ENCODE assay signal across 29 mouse cellular contexts in genomic region chr10:79879527-79879926, GRCm38 (mm10). TPM values are rescaled to one million over a fixed set of nuclear protein-coding genes. Genes with fewer than 3 reads are reported as not detected.
DNase-seq lines count a peak whose midpoint lies in the region; ATAC-seq lines count a peak whose summit lies in the region.
"Had no signal": no experiment of that assay in that cellular context is flagged by ENCODE, and none has a peak within 500 bp of the region (broad histone marks: within the 10 kb centered on the region; RNA-seq: fewer than 3 reads in every experiment).

No protein-coding gene starts in this region.

- no peak overlapping the region for H3K4me2 ChIP-seq in heart, embryonic 14.5 days (ENCODE audit: low read length)
- H3K4me2 ChIP-seq in liver, embryonic 12.5 days, result peak overlapping the region; percentile 68; the same call in 1 of the 2 replicates
- H3K4me2 ChIP-seq: forebrain, embryonic 13.5 days; hindbrain, embryonic 12.5 days; midbrain, embryonic 13.5 days had no signal

- H3K27ac ChIP-seq in heart, embryonic 14.5 days (replicated peaks in 1 of 2; ENCODE audit: control insufficient read depth in 1 of 2, insufficient read depth in 1 of 2, low read depth in 2 of 2, low read length in 2 of 2), result no peak overlapping the region
- 0 out of 2 replicates have a peak overlapping the region, but pooled peaks have one; percentile 2 for H3K27ac ChIP-seq in liver, embryonic 12.5 days
- H3K27ac ChIP-seq in limb, embryonic 10.5 days, result 0 out of 2 replicates have a peak overlapping the region, but pooled peaks have one; percentile 56
- H3K27ac ChIP-seq: forebrain, embryonic 13.5 days; hindbrain, embryonic 12.5 days; layer of hippocampus, adult 2 months; macrophage; midbrain, embryonic 13.5 days; stomach, postnatal 0 days had no signal

- intact Hi-C loops in heart, postnatal 10 days (cut with DNase I), result no loop called here

- no peak for DNase-seq in heart, postnatal 10 days
- no peak for DNase-seq in liver
- no peak for DNase-seq in limb, embryonic 10.5 days (ENCODE audit: low spot score)
- peak; percentile 57 for DNase-seq in yolk sac, embryonic 10.5 days (ENCODE audit: low spot score)
- DNase-seq in adrenal gland, adult 8-10 months, result no peak
- DNase-seq: adrenal gland, postnatal 25 days; cerebellum, adult 9-10 months; gastrocnemius, postnatal 36 days; kidney, adult 11 months; thymus, adult 2 months; thymus, postnatal 4 days had no signal

- no peaks in the 10 kb centered on the region for H3K9me3 ChIP-seq in heart, embryonic 14.5 days (ENCODE audit: control insufficient read depth, low read length)
- no peaks in the 10 kb centered on the region for H3K9me3 ChIP-seq in liver, embryonic 12.5 days (replicated peaks)
- no peaks in the 10 kb centered on the region for H3K9me3 ChIP-seq in limb, embryonic 10.5 days (replicated peaks)
- H3K9me3 ChIP-seq: forebrain, embryonic 13.5 days; hindbrain, embryonic 12.5 days; midbrain, embryonic 13.5 days had no signal

- peaks cover 6% of the 10 kb centered on the region; the same call in 1 of the 2 replicates for H3K27me3 ChIP-seq in heart, embryonic 14.5 days (ENCODE audit: control insufficient read depth, insufficient read depth, low read length)
- H3K27me3 ChIP-seq in liver, embryonic 12.5 days (replicated peaks), result peaks cover 34% of the 10 kb centered on the region
- H3K27me3 ChIP-seq in limb, embryonic 10.5 days (ENCODE audit: low read depth, poor library complexity, severe bottlenecking), result peaks cover 43% of the 10 kb centered on the region

- H3K36me3 ChIP-seq in heart, embryonic 14.5 days (ENCODE audit: control insufficient read depth, insufficient read depth, low read length), result no peaks in the 10 kb centered on the region
- H3K36me3 ChIP-seq in liver, embryonic 12.5 days, result no peaks in the 10 kb centered on the region
- H3K36me3 ChIP-seq in limb, embryonic 10.5 days, result no peaks in the 10 kb centered on the region
- H3K36me3 ChIP-seq: hindbrain, embryonic 12.5 days; midbrain, embryonic 13.5 days had no signal

- H3K9ac ChIP-seq in heart, embryonic 14.5 days (ENCODE audit: low read length), result 0 out of 2 replicates have a peak overlapping the region, but pooled peaks have one; percentile 38
- H3K9ac ChIP-seq in liver, embryonic 12.5 days, result no peak overlapping the region
- H3K9ac ChIP-seq: forebrain, embryonic 13.5 days; hindbrain, embryonic 12.5 days; midbrain, embryonic 13.5 days had no signal

- H3K4me1 ChIP-seq in heart, embryonic 14.5 days (ENCODE audit: control insufficient read depth in 2 of 2, insufficient read depth in 2 of 2, low read length in 2 of 2), result peaks cover 9 to 13% of the 10 kb centered on the region in 2 experiments
- H3K4me1 ChIP-seq in liver, embryonic 12.5 days, result peaks cover 70% of the 10 kb centered on the region
- peaks cover 63% of the 10 kb centered on the region for H3K4me1 ChIP-seq in limb, embryonic 10.5 days

- WGBS in heart, embryonic 14.5 days, result 17% methylated on average over 3 of the region's 3 CpGs
- 27% methylated on average over 3 of the region's 3 CpGs for WGBS in liver, embryonic 12.5 days (ENCODE audit: insufficient replicate concordance)
- 63% methylated on average over 3 of the region's 3 CpGs for WGBS in limb, embryonic 10.5 days

- H3K4me3 ChIP-seq in heart, embryonic 14.5 days (ENCODE audit: control insufficient read depth in 1 of 2, insufficient read depth in 1 of 2, low read depth in 1 of 2, low read length in 2 of 2), result no peak overlapping the region
- H3K4me3 ChIP-seq in liver, embryonic 12.5 days, result no peak overlapping the region
- H3K4me3 ChIP-seq in limb, embryonic 10.5 days, result no peak overlapping the region
- H3K4me3 ChIP-seq: forebrain, embryonic 13.5 days; hindbrain, embryonic 12.5 days; layer of hippocampus, adult 2 months; midbrain, embryonic 13.5 days had no signal

- ATAC-seq in heart, embryonic 14.5 days (ENCODE audit: insufficient number of reproducible peaks, insufficient read depth, low FRiP score, low read depth), result no peak
- no peak; the same call in 1 of the 2 replicates for ATAC-seq in liver, embryonic 12.5 days
- ATAC-seq: CD4-positive, CD25-positive, alpha-beta regulatory T cell, adult 4 months; forebrain, embryonic 13.5 days; midbrain, embryonic 13.5 days had no signal

RNA-seq across cellular contexts. Expression of gene Plppr3, which starts 5.1 kb away (rescaled TPM):
- polyA plus RNA-seq in heart, embryonic 14.5 days (2014; fragmentation: Nextera tagmentation; extraction: Ambion mirVana), result 6.9 and 9.4 TPM in 2 replicates
- under 1 TPM; 0.53 to 0.89 TPM for total RNA-seq in heart, postnatal 10 days (2021)
- polyA plus RNA-seq in liver, embryonic 12.5 days (2016; fragmentation: Nextera tagmentation; extraction: Ambion mirVana), result 8.2 and 10.0 TPM in 2 replicates
- polyA plus RNA-seq in limb, embryonic 10.5 days (2016; fragmentation: Nextera tagmentation; extraction: Ambion mirVana), result 108 and 140 TPM in 2 replicates
- total RNA-seq in adrenal gland, adult 8-10 months (2022), result 1 to 10 TPM; 1.7 to 4.3 (median 3.0) TPM
- total RNA-seq: gastrocnemius, postnatal 36 days; heart, postnatal 25 days had no signal

RNA-seq across cellular contexts. Expression of gene Prtn3, which starts 5.3 kb away (rescaled TPM):
- polyA plus RNA-seq in heart, embryonic 14.5 days (2014; fragmentation: Nextera tagmentation; extraction: Ambion mirVana), result 1.4 and 2.0 TPM in 2 replicates
- under 1 TPM in 1 of 2 experiments, not detected in 1; 0.55 TPM for total RNA-seq in heart, postnatal 10 days (2021)
- 38.4 and 38.6 TPM in 2 replicates for polyA plus RNA-seq in liver, embryonic 12.5 days (2016; fragmentation: Nextera tagmentation; extraction: Ambion mirVana)
- polyA plus RNA-seq in limb, embryonic 10.5 days (2016; fragmentation: Nextera tagmentation; extraction: Ambion mirVana), result 9.1 and 15.3 TPM in 2 replicates
- total RNA-seq in adrenal gland, adult 8-10 months (2022), result under 1 TPM in 1 of 4 experiments, not detected in 3; 0.35 TPM
- total RNA-seq: adrenal gland, postnatal 25 days; gastrocnemius, adult 18-20 months; gastrocnemius, postnatal 36 days; monocyte, adult 5-6 weeks; neutrophil, adult 5-6 weeks had no signal
- polyA plus RNA-seq: CD4-positive, CD25-positive, alpha-beta regulatory T cell, adult 4 months had no signal

RNA-seq across cellular contexts. Expression of gene Elane, which starts 6.5 kb away (rescaled TPM):
- 0.42 TPM in 1 of 2 replicates, not detected in the other for polyA plus RNA-seq in heart, embryonic 14.5 days (2014; fragmentation: Nextera tagmentation; extraction: Ambion mirVana)
- not detected for total RNA-seq in heart, postnatal 10 days (2021)
- 12.1 and 15.4 TPM in 2 replicates for polyA plus RNA-seq in liver, embryonic 12.5 days (2016; fragmentation: Nextera tagmentation; extraction: Ambion mirVana)
- not detected in 2 replicates for polyA plus RNA-seq in limb, embryonic 10.5 days (2016; fragmentation: Nextera tagmentation; extraction: Ambion mirVana)
- total RNA-seq in adrenal gland, adult 8-10 months (2022), result not detected
- total RNA-seq: adrenal gland, postnatal 25 days; gastrocnemius, adult 18-20 months; gastrocnemius, postnatal 36 days; heart, postnatal 25 days; layer of hippocampus, adult 2 months; layer of hippocampus, postnatal 25 days; left cerebral cortex, postnatal 10 days; monocyte, adult 5-6 weeks; neutrophil, adult 5-6 weeks had no signal
- polyA plus RNA-seq: CD4-positive, CD25-positive, alpha-beta regulatory T cell, adult 4 months; forebrain, embryonic 13.5 days; hindbrain, embryonic 12.5 days; midbrain, embryonic 13.5 days; small intestine, adult 2 months had no signal

RNA-seq across cellular contexts. Expression of gene Cfd, which starts 11.1 kb away (rescaled TPM):
- not detected in 2 replicates for polyA plus RNA-seq in heart, embryonic 14.5 days (2014; fragmentation: Nextera tagmentation; extraction: Ambion mirVana)
- total RNA-seq in heart, postnatal 10 days (2021), result 10 to 100 TPM in 1 of 2 experiments, 1 to 10 TPM in 1; 3.2 to 12.0 TPM
- not detected in 2 replicates for polyA plus RNA-seq in liver, embryonic 12.5 days (2016; fragmentation: Nextera tagmentation; extraction: Ambion mirVana)
- not detected in 2 replicates for polyA plus RNA-seq in limb, embryonic 10.5 days (2016; fragmentation: Nextera tagmentation; extraction: Ambion mirVana)
- total RNA-seq in adrenal gland, adult 8-10 months (2022), result 1,000 to 10,000 TPM in 2 of 4 experiments, 100 to 1,000 TPM in 2; 123 to 1,857 (median 821) TPM
- total RNA-seq: layer of hippocampus, adult 2 months; layer of hippocampus, postnatal 25 days; left cerebral cortex, postnatal 10 days; monocyte, adult 5-6 weeks; neutrophil, adult 5-6 weeks had no signal
- polyA plus RNA-seq: CD4-positive, CD25-positive, alpha-beta regulatory T cell, adult 4 months; embryonic facial prominence, embryonic 14.5 days; forebrain, embryonic 13.5 days; hindbrain, embryonic 12.5 days; lung, embryonic 16.5 days; macrophage; midbrain, embryonic 13.5 days; stomach, postnatal 0 days had no signal

RNA-seq across cellular contexts. Expression of gene Ptbp1, which starts 25.3 kb away (rescaled TPM):
- 62.7 and 78.9 TPM in 2 replicates for polyA plus RNA-seq in heart, embryonic 14.5 days (2014; fragmentation: Nextera tagmentation; extraction: Ambion mirVana)
- 100 to 1,000 TPM; 144 to 145 TPM for total RNA-seq in heart, postnatal 10 days (2021)
- 207 and 211 TPM in 2 replicates for polyA plus RNA-seq in liver, embryonic 12.5 days (2016; fragmentation: Nextera tagmentation; extraction: Ambion mirVana)
- polyA plus RNA-seq in limb, embryonic 10.5 days (2016; fragmentation: Nextera tagmentation; extraction: Ambion mirVana), result 485 and 494 TPM in 2 replicates
- total RNA-seq in adrenal gland, adult 8-10 months (2022), result 100 to 1,000 TPM; 249 to 275 (median 255) TPM

Comparison
In these comparisons a context has a peak if more than half of its experiments do, and no peak if none do; other contexts are left out.
1. H3K27ac ChIP-seq: peak in liver, embryonic 12.5 days (single experiment) and limb, embryonic 10.5 days (single experiment); none in heart, embryonic 14.5 days (0 of 2).